Mouse (Mus musculus) E14TG2a.4 (cell line): ENCODE data around the gene Enc1.

Experiments used
- H3K27me3 ChIP-seq: 2 replicates; pipeline ENCODE4 v1.6.1; 2014; ENCODE audit warnings: low read length, control low read depth; ENCODE audit not compliant: insufficient read depth
- H3K36me3 ChIP-seq: 2 replicates; pipeline ENCODE4 v1.6.1; 2014; ENCODE audit warnings: low read length, control low read depth; ENCODE audit not compliant: insufficient read depth
- H3K4me1 ChIP-seq: replicated peaks from 2 replicates; pipeline ENCODE4 v1.6.1; 2014; ENCODE audit warnings: low read depth, low read length, control low read depth
- H3K4me3 ChIP-seq: replicated peaks from 2 replicates; pipeline ENCODE4 v1.5.1; 2014; ENCODE audit warnings: mild to moderate bottlenecking, low read length
- H3K9me3 ChIP-seq: 2 replicates; pipeline ENCODE4 v1.6.1; 2014; ENCODE audit warnings: low read length, control low read depth
- CTCF ChIP-seq: conservative IDR thresholded peaks from 2 replicates; pipeline ENCODE4 v1.5.1; 2014; ENCODE audit warnings: low read length
- NANOG ChIP-seq: IDR thresholded peaks from 2 replicates; pipeline ENCODE4 v1.6.1; 2014; ENCODE audit warnings: borderline replicate concordance, low read length, mixed read lengths
- POU5F1 ChIP-seq: IDR thresholded peaks from 2 replicates; pipeline ENCODE4 v1.6.1; 2014; ENCODE audit warnings: low read length, borderline replicate concordance

Enc1 gene

GRCm38 (mm10) chr13:97252469-97252868 is 11.6 kb downstream of the Enc1 start:
- Histone ChIP-seq H3K27me3 (no peaks in the 10 kb centered on the region), H3K36me3 (peaks cover 72% of the 10 kb centered on the region), H3K9me3 (no peaks in the 10 kb centered on the region), H3K4me1 (peaks cover 82% of the 10 kb centered on the region), H3K4me3 (no peak overlapping the region)
- no peak for TF ChIP-seq NANOG
- TF ChIP-seq POU5F1, result no peak
- TF ChIP-seq CTCF, result no peak

- no peak for TF ChIP-seq CTCF
- no peak for TF ChIP-seq POU5F1
- TF ChIP-seq NANOG, result no peak
- Histone ChIP-seq H3K27me3 (no peaks in the 10 kb centered on the region), H3K4me3 (no peak overlapping the region), H3K9me3 (no peaks in the 10 kb centered on the region), H3K4me1 (peaks cover 77% of the 10 kb centered on the region), H3K36me3 (peaks cover 62% of the 10 kb centered on the region)
Observed at GRCm38 (mm10) chr13:97253418-97253981, 12.6 kb downstream of the Enc1 start.

GRCm38 (mm10) chr13:97253994-97254393 is 13.1 kb downstream of the Enc1 start:
- peaks cover 57% of the 10 kb centered on the region for H3K36me3 ChIP-seq

GRCm38 (mm10) chr13:97254564-97255164 is 13.8 kb downstream of the Enc1 start:
- Histone ChIP-seq H3K36me3 (peaks cover 50% of the 10 kb centered on the region), H3K4me1 (peaks cover 77% of the 10 kb centered on the region), H3K27me3 (no peaks in the 10 kb centered on the region), H3K9me3 (no peaks in the 10 kb centered on the region), H3K4me3 (no peak overlapping the region)
- no peak for TF ChIP-seq POU5F1
- no peak for TF ChIP-seq NANOG
- no peak for TF ChIP-seq CTCF

More at GRCm38 (mm10) chr13:97253994-97254393, 13.1 kb downstream of the Enc1 start:
- Histone ChIP-seq H3K4me1 (peaks cover 77% of the 10 kb centered on the region), H3K9me3 (no peaks in the 10 kb centered on the region), H3K27me3 (no peaks in the 10 kb centered on the region), H3K4me3 (no peak overlapping the region)
- TF ChIP-seq POU5F1 (no peak), NANOG (no peak), CTCF (no peak)

- Histone ChIP-seq H3K9me3 (no peaks in the 10 kb centered on the region), H3K36me3 (peaks cover 35% of the 10 kb centered on the region), H3K27me3 (no peaks in the 10 kb centered on the region), H3K4me3 (no peak overlapping the region), H3K4me1 (peaks cover 76% of the 10 kb centered on the region)
- TF ChIP-seq CTCF, result no peak
- TF ChIP-seq NANOG, result no peak
- TF ChIP-seq POU5F1, result no peak
Observed at GRCm38 (mm10) chr13:97255976-97256848, 15.3 kb downstream of the Enc1 start.

GRCm38 (mm10) chr13:97256849-97257379 is 16.0 kb downstream of the Enc1 start:
- TF ChIP-seq POU5F1 (no peak), NANOG (no peak), CTCF (no peak)
- Histone ChIP-seq H3K9me3 (no peaks in the 10 kb centered on the region), H3K27me3 (no peaks in the 10 kb centered on the region), H3K36me3 (peaks cover 28% of the 10 kb centered on the region), H3K4me3 (no peak overlapping the region), H3K4me1 (peaks cover 75% of the 10 kb centered on the region)

GRCm38 (mm10) chr13:97259271-97259670 is 18.4 kb downstream of the Enc1 start:
- peaks cover 74% of the 10 kb centered on the region for H3K4me1 ChIP-seq
- peak overlapping the region; percentile 43 for H3K4me3 ChIP-seq
- H3K36me3 ChIP-seq, result peaks cover 4% of the 10 kb centered on the region
- TF ChIP-seq POU5F1 (no peak), CTCF (no peak), NANOG (no peak)
- H3K9me3 ChIP-seq, result peaks cover 2% of the 10 kb centered on the region
- no peaks in the 10 kb centered on the region for H3K27me3 ChIP-seq
